Mouse (Mus musculus): ENCODE results near the gene Lef1.

Gene Lef1

DNA sequence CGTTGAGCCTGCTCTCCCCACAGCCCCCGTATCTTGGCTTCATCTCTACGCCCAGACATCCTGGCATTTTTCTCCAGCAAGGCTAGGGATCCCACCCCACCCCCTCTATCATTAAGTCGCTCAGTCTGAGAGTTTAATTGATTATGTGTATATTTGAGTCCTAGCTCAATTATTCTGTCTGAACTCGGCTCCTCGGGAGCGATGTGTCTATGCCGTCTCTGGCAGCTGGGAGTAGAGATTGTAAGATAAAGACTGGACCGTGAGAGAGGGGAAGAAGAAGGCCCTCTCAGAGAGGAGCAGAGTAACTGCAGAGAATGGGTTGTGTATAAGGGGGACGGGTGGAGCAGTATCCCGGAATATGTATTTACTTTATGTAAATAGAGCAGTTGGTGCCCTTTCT lies 80.0 kb downstream of the Lef1 start:
- DNase-seq (ENCODE audit: low spot score in 2 of 2), result no peak

DNA sequence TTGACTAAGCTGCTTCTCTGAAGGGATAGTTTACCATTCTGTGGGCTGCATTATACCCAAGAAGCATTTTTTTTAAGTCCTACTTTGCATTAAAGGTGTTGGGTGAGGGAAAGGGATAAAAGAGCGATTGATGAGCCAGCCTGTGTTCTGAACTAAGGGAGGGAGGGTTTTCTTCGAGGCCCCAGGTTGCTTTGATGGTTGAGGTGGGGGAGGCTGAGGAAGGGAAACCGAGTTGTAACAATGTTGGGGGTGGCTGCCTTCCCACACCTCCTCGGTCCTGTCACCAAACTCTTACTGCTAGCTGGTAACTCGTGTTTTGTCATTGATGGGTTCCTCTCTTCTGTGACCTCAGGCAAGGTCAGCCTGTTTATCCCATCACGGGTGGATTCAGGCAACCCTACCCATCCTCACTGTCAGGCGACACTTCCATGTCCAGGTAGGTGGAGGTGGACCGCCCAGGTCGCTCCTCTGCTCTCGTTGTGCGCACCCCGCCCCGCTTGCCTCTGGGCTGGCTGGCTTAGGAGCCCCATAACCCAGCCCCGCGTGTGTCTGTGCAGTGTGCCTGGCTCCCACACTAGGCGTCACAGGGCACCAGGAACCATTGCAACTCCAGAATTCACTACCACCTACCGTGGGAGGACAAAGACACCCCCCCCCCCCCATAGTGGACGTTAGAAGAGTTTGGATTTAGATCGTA lies 80.5 kb downstream of the Lef1 start:
- DNase-seq (ENCODE audit: low spot score in 2 of 2), result no peak

DNA sequence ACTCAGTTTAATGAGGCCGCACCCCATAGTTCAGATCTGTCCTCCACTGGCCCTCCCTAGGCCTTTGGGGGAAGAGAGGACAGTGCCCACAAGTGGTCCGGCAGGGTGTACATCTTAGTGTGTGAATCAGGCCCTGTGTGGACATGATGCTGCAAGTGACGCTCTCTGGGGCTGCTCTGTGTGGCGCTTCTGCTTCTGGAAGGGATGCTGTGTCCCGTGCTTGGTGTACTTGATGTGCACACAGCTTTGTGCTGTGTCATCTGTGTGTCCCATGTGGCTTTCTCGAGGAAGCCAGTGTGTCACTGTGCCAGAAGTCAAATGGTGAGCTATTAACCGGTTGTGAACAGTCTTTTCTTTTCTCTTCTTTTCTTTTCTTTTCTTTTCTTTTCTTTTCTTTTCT lies 81.2 kb downstream of the Lef1 start:
- no peak for DNase-seq (ENCODE audit: low spot score in 2 of 2)

DNA sequence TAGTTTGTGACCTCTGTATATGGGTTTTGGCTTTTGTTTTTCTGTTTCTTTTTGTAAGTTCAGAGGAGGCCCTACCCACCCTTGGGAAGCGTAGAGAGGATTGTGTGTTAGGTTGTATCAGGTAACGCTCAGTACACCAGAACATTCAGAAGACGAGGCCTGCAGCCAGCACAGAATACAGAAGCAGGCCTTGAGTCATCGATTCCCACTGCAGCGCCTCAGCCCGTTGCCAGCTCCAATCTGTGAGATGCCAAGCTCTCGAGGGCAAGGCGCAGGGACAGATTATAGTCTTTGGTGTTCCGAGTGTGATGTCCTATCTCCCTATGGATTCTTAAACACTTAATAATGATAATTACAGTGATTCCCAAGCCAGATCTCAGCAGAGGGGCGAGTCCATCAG lies 85.8 kb downstream of the Lef1 start:
- DNase-seq (ENCODE audit: low spot score in 2 of 2), result no peak

DNA sequence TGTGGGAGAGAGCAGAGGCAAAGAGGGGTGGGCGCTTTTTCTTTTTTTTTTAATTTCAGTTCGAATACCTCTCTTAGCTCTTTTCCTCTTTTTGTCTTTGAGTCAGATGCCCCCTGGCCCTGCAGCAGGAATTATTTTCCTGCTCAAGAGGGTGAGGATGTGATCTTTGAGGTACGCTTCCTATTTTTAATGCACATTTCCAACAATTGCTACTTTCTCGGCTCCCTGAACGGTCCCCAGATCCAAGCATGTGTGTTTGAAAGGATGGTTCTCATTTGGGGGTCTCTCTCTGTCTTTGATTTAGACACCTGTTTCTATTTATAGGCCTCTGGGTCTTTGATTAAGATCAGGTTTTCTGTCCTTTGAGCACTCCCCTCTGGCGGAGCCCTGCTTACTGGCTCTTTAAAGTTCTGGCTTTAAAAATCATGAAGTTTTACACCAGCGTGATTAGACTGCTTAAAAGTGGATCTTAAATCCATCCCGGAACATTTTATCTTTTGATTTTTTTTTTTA lies 86.3 kb downstream of the Lef1 start:
- no peak for DNase-seq (ENCODE audit: low spot score in 2 of 2)

DNA sequence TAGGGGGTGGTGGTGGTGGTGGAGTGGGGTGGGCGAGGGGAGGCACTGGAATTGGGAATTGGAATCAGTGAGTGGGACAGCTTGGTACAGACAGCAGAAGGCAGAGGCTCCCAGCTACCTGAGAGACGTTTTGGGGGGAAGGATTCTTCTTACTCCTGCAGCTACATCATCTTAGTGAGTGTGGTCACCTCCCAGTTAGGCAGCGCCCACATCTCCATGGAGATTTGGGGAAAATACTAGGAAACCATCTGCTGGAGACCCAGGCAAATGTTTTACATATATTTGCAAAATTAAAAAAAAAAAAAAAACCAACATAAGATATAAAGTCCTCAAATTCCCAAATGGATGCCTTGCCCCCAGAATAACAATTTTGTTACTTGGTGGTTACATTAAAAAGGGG lies 88.7 kb downstream of the Lef1 start:
- DNase-seq (ENCODE audit: low spot score in 2 of 2), result no peak

DNA sequence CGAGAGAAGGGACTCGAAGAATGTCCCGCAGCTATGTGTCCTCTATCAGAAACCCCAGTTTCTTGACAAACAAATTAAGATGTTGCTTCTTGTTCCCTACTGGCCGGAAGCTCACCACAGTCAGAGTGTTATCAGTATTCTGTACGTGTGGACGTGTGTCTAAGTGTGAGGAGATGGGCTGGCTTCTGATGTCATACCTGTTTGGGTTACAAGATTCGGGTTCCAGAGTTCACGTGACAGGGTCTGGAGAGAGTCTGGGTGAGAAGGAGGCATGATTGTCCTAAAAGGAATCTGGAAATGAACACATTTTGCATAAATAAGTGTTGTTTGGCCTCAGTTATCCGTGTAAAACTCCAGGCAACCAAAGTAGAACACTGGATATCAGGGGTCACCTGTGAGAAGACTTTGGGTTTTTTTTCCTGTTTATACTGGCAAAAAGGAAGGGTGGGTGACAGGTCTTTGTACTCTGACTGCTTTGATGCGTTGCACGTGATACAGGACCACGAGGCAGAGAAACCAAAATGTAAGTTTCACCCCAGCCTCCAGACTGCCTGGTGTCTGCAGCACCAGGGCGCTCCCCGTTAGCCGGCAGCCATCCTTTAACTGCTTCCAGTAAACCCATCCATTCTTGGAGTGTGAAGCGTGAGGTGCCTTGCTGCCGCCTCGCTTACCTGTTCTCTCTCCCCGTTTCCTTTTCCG lies 89.5 kb downstream of the Lef1 start:
- DNase-seq (ENCODE audit: low spot score in 2 of 2), result no peak

DNA sequence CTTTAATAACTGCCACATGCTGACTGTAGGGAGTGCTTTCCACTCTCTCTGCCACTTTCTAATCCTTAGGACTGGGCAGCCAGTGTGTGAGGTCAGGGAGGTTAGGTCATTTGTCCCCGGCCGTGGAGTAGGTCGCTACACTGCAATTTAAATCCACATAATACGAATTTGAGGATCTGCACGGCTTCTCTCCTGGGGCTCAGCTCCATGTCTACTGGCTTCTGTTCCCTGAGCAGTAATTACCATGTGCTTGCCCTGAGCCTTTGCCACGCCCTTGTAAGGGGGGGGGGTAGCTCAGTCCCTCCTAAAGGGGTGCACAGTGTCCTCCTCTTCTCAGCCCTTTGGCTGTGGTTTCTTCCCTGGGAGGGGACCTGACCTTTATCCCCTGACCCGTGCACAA lies 92.0 kb downstream of the Lef1 start:
- DNase-seq (ENCODE audit: low spot score in 2 of 2), result no peak

DNA sequence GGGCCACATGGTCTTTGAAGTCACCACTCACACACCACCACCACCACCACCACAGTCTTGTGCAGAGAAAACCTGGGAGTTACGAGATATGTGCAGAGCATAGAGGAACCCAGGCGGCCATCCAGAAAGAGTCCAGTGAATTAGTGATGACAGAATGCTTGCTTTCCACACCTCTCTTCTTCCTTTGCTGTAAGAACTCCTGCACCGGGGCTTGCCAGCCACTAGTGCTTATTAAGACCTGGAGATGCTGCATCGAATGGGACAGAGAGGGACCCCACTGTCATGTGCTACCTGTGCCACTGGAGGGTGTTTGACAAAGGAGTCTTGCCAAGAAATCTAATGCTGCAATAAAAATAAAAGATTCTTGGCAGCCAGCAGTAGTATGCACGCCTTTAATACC lies 97.6 kb downstream of the Lef1 start:
- DNase-seq (ENCODE audit: low spot score in 2 of 2), result no peak

DNA sequence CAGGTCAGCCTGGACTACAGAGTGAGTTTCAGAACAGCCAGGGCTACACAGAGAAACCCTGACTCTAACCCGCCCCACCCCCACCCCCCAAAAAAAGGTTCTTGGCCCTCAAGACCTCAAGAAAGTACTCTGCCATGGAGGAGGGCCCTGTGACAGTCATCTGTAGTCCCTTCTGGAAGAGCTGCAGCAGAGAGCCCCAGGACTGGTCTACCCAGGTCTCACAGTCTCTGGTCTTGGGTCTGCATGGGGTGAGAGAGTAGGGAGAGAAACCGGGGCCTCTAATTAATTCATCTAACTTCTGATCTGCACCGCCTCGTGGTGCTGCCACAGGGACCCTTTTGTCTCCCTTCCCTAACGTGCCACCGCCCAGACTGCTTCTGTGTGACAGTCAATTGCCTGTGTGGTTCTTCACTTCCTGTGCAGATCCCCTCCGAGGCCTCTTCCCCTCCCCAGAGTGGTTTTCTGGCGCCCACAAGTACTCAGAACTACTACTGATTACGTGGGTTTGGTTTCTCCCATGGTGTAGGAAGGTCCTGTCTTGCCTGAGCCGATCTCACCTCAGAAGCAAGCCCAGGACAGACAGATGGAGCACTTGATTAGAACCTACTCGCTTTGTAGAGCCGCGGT lies 98.1 kb downstream of the Lef1 start:
- no peak for DNase-seq (ENCODE audit: low spot score in 2 of 2)

DNA sequence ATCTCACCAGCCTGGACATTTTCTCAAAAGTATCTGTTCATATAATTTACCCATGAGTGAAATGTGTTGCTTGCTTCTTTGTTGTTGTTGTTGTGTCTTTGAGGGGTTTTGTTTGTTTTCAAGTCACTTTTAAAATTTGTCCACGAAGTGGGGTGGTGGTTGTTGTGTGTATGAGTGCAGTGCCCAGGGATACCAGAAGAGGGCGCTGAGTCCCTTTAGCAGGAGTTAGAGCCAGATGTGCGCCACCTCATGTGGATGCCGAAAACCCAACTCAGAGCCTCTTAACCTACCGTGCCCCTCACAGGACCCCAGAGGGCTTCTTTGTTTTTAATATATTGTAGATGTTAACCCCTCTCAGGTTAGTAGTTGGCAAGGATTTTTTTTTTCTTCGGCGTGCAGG lies 101.9 kb downstream of the Lef1 start:
- DNase-seq (ENCODE audit: low spot score in 2 of 2), result no peak

DNA sequence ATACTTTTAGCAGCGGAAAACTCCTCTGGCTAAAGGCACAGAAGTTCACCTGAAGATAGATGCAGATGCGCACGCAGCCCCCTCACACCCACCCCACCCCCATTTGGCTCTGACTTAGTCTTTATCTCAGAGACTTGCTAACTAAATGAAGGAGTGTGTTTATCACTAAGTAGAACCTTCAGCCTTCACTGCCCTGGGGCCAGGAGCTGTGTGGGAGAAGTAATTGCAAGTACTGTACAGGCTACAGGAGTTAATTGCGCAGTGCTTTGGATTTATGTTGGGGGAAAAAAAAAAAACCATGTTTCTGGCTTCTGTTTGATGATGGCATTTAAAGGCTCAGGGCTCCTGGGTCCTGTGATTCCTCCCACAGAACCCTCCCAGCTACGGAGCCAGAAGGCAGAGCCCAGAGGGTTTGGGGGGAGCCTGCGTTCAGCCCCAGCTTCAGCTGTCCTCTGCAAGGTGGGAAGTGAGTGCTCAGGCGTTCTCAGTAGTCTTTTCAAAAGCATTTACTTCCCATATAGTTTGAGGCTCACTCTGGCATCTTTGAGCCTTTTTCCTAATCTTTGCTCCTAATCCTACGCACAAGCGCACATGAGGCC lies 103.9 kb downstream of the Lef1 start:
- no peak for DNase-seq (ENCODE audit: low spot score in 2 of 2)

DNA sequence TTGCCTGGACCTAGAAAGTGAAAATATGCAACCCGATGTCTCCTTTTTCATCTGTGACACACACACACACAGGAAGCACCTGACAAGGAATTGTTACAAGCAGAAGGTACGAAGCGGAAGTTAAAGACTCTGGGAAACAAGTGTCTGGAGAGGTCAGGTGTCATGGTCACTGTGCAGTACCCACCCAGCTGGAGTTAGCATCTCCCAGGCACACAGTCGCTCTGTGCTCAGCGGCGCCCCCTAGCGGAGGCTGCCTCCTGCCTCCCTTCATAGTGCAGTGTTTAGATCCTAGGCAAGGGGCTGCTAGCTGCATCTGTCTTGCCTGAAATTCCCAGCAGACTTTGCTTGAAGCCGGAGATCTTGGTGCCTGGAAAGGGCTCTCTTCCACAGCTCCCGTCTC lies 104.6 kb downstream of the Lef1 start:
- no peak for DNase-seq (ENCODE audit: low spot score in 2 of 2)

DNA sequence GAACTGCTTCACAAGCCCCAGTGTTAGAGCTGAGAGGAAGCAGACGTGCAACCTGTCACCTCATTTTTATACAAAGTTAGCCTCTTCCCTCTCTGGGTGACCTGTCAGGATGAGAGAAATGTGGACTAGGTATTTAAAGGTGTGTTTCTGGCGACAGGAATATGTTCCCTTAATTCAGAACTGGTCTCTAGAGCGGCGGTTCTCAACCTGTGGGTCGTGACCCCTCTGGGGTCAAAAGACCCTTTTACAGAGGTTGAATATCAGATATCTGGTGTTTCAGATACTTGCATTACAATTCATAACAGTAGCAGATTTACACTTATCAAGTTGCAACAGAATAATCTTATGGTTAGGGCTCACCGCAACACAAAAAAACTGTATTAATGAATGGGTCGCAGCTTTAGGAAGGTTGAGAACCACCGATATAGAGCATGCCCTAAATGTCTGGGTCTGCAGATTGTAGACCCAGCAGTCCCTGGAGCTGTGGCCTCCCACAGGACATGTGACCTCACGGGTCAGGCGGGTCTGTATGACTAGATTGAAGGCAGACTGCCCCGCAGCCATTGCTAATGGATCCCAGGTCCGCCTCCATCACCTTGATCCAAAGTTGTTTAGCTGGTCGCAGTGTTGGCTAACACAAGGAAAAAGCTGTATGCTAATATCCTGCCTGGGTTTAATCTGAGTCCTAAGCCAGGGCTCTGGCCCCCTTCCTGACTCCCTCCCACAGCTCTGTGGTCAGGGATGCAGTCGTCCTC lies 108.5 kb downstream of the Lef1 start:
- no peak for DNase-seq (ENCODE audit: low spot score in 2 of 2)

DNA sequence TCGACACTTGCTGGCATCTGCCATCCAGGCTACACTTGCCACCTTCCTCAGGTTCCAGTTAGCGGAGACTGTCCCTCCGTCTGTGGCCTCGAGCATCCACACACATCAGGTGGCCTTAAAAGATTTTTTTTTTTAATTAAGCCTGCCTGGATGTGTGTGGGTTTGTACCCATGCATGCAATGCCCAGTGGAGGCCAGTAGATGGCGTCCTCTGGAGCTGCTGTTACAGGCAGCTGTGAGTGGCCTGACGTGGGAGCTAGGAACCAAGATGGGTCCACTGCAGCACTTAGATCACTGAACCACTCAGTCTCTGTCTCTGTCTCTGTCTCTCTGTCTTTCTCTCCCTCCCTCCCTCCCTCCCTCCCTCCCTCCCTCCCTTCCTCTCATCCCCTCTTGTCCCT lies 117.8 kb downstream of the Lef1 start:
- no peak for DNase-seq (ENCODE audit: low spot score in 2 of 2)

DNA sequence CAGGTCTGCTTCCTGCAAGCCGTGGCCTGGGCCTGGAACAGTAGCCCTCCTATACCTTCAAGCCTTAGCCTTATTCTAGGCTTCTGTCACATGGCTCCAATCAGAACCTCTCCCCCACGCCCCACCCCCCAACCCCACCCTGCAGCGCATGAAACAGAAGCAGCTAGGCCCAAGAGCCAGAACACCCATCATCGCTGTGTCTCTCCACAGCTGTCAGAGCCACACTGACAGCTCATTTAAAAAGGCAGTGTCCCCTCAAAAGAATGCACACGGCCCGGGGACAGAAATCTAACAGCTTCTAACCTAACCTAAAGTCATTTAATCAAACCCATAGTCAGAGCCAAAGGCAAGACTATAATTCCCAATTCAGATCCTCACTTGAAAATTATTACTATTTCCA lies 126.8 kb downstream of the Lef1 start:
- DNase-seq (ENCODE audit: low spot score in 2 of 2), result no peak

DNA sequence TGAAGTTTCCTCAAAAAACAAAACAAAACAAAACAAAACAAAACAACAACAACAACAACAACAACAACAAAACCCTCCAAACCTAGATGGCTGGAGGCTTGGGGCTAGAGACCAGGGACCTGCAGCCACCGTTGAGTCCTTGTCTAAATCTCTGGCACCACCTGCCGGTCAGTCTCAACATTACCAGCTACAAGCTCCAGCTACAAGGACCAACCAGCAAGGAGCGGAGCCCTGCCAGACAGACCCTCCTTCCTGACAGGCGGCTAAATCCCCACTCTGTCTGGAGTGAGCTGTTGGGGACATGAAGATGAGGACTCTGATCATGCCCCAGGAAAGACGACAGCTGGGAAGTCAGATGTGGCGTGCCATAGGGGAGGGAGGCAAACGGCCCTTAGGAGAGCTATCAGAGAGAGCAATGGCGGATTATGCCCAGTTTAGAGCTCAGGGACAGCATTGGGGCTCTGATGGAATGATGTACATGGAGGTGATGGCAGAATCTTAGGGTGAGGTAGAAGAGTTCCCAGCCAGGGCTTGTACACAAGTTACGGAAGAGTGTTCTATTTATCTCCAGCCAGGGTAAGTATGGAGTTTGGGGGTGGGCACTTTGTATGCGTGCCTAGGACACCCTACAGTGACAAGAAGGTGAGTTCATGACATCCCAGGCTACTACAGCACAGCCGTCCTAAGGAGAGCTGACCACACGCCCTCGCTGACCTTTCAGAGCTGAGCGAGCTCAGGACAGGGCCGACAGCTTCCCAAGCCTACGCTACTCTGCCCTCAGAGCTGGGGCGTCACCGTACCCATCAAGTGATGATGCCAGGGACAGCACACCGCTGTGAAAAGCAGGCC lies 127.7 kb downstream of the Lef1 start:
- peak in 1 of 2 experiments; percentile 23 for DNase-seq (ENCODE audit: low spot score in 2 of 2)

DNA sequence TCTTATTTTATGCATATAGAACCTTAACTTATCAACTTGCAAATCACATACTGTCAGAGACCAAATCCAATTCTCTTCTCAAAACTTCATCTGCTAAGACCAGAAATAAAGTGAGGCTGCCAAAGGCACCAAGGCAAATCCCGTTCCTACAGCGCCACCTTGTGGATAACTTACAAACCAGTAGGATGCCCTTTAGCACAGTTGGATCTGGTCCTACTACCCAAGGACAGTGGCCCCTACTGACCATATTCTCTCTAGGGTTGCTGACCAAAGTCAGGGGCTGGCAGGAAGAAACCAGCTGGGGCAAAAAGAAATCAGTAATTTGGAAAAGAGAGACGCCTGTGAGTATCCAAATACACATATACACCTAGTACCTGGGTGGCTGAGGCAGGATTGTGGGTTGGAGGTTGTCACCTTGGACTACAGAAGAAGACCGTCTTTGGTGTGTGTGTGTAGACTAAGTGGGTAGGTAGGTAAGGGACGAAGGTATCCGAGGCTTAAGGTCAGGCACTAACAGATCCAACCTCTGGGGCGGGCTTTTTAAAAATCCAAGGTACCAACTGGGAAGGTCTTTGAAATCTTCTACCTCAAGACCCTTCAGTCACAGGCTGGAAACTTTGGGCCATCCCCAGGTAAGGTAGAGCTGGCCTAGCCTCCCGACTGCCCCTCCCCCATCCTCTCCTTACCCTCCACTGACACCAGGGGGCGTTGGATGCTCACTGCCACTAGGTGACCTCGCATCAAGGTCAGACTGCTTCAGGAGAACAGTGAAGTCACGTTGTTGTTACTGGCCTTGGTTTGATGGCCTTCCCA lies 135.7 kb downstream of the Lef1 start:
- peak; percentile 61 to 72 for DNase-seq (ENCODE audit: low spot score in 2 of 2)

DNA sequence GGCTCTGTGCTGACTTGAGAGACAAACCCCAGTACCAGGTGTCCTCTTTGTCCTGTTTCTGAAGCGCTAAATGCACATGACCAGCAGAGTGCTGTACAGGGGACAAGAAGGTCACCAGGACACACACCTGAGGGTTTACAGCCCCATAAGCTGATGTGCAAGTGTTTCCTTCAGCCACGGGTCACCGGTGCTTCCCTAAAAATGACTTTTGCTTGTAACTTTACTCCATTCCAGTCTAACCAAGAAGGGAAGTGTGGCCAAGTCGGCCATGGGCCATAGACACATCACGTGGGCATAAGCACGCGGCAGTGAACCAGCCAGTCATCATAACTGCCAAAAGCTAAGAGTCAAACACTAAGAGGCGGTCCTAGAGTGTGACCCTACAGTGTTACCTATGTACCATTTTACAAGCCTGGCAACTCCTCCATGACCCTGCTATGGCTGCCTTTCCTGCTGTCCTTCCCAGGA lies 136.3 kb downstream of the Lef1 start:
- peak; percentile 32 to 48 for DNase-seq (ENCODE audit: low spot score in 2 of 2)

DNA sequence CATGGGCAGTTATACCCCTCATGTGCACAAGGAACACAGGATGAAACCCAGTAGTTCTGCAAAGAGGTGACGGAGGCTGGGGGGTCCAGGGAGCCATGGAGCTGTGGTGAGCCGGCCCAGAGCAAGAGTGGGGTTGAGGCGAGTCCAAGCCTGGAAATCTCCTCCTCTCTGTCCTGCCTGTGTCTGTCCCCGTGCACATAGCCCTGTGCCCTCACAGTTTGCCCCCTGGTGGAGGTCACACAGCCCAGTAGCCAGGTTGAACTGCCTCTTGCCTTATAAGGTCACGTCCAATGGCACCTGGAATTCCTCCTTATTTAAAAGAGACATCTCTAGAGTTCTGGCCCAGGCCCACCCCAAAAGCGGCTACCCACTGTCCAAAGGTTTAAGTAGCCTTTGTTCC lies 137.2 kb downstream of the Lef1 start:
- DNase-seq (ENCODE audit: low spot score in 2 of 2), result no peak
